Mouse (Mus musculus) adrenal gland, postnatal 36 days (tissue): ENCODE data around the gene Tmem216. TPM values are rescaled to one million over a fixed set of nuclear protein-coding genes. Genes with fewer than 3 reads are reported as not detected.

Experiments used
- DNase-seq, 2 experiments: peaks; one replicate each; pipeline ENCODE4 v3.0.0; 2021; ENCODE audit warnings: mixed read lengths in 1 of 2
- total RNA-seq, 2 experiments: library from RNA; stranded (reverse); gene quantifications; 2 replicates each; pipeline ENCODE4 v1.2.3; 2021

Tmem216 gene
- total RNA-seq, 2 experiments from 2014 or later = 15.9 to 21.5 TPM

DNA sequence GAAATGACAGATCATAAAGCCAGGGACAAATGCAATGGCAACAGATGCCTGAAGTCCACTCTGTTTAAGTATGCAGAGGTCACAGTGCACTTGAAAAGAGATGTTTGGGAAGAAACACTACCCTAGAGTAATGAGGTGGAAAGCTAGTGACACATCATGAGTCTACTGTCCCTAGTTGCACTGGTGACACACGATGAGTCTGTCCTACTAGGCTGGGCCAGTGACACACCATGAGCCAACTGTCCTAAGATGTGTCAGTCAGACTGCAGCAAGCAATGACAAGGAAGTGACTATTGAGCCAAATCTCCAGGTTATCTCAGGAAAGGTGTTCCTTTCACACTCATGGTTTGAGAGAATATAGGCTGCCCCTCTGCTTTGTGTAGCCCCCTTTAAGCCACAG lies 60.4 kb downstream of the Tmem216 start:
- DNase-seq = peak; percentile 53 to 57

- peak; percentile 23 to 57 for DNase-seq
Measured at GRCm38 (mm10) chr19:10486264-10486738, 69.7 kb downstream of the Tmem216 start.

Other genes starting within 250 kb of the Tmem216 start
- 10 to 100 TPM; 17.7 to 29.8 TPM for gene Syt7, start 167.1 kb downstream of the Tmem216 start, total RNA-seq
- 1 to 10 TPM; 3.5 to 6.2 TPM for gene Lrrc10b, start 98.8 kb downstream of the Tmem216 start, total RNA-seq
- gene Ppp1r32, start 73.3 kb downstream of the Tmem216 start, total RNA-seq = under 1 TPM; 0.63 to 0.93 TPM
- gene Cpsf7, start 31.0 kb downstream of the Tmem216 start, total RNA-seq = 10 to 100 TPM; 42.0 to 55.1 TPM
- 10 to 100 TPM; 61.6 to 63.5 TPM for gene Sdhaf2, start 30.1 kb downstream of the Tmem216 start, total RNA-seq
- 10 to 100 TPM; 17.8 to 21.7 TPM for gene Cyb561a3, start 20.9 kb upstream of the Tmem216 start, total RNA-seq
- gene Tmem138, start 21.1 kb upstream of the Tmem216 start, total RNA-seq = 1 to 10 TPM; 8.2 to 8.6 TPM
- gene Ddb1, start 49.1 kb upstream of the Tmem216 start, total RNA-seq = 100 to 1,000 TPM; 272 to 288 TPM
- gene Tkfc, start 49.4 kb upstream of the Tmem216 start, total RNA-seq = 10 to 100 TPM; 18.0 to 20.7 TPM
- gene Vwce, start 78.0 kb upstream of the Tmem216 start, total RNA-seq = under 1 TPM; 0.26 to 0.60 TPM
- gene Pga5, start 121.8 kb upstream of the Tmem216 start, total RNA-seq = not detected
- 10 to 100 TPM; 21.1 to 30.5 TPM for gene Vps37c, start 132.5 kb upstream of the Tmem216 start, total RNA-seq
- under 1 TPM in 1 of 2 experiments, not detected in 1; 0.20 TPM for gene Cd5, start 182.8 kb upstream of the Tmem216 start, total RNA-seq